Mouse (Mus musculus): Measurements from ENCODE around the gene Tctn3. TPM values are rescaled to one million over a fixed set of nuclear protein-coding genes. Genes with fewer than 3 reads are reported as not detected.

Gene Tctn3
- polyA plus RNA-seq, 3 experiments from 2014 or later: 5.8 to 9.4 (median 9.1) TPM

DNA sequence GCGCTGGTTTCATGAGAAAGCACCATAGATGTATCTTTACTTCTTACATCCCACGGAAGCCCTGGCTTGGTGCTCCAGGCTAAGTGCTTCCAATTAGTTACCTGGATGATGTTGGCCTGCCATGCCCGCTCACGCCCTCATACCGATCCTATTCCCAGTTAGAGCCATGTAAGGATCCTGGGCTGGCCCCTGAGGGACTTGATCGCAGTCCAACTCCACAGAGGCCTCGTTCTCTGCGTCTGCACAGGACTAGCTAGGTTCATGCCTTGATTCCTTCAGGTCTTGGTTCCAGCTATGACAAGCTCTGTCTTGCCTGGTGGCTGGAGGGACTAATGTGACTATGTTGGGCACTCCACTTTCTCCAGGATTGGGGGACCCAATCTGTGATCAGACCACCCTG lies 56.9 kb downstream of the Tctn3 start:
- no peak for ATAC-seq

DNA sequence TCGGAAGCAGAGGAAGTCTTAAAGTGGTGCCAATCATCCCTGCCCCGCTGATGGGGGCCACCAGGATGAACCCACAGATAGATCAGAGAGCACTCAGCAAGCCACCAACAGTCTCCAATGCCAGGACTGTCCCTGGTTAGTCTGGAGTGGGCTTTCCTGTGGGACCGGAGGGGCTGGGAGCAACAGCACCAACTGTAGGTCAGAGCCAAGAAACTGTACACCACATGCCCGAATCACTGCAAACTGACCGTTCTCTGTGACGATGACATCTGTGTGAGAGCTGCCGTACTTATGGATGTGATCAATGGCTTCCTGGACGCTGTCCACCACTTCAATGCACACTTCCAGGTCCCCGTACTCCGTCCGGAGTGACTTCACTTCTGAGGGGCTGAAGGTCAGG lies 57.7 kb downstream of the Tctn3 start:
- no peak for ATAC-seq

DNA sequence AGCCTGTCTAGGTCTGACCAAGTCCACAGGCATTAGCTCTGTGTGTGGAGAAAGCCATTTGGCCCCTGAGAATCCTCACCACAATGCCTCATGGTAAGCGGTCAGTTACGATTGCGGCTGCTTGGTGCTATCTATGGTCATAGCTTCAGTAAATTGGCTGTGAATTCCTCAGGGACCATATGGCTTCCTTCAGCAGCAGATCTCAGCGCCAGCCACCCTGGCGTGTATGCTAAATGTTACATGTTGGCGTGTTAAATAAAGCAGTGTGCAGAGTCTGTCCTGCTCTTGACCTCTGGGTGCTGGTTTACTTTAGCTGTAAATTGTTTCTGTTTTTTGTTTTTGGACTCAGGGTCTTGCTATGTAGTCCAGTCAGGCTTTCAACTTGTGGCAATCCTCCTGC lies 58.2 kb downstream of the Tctn3 start:
- ATAC-seq: no peak

DNA sequence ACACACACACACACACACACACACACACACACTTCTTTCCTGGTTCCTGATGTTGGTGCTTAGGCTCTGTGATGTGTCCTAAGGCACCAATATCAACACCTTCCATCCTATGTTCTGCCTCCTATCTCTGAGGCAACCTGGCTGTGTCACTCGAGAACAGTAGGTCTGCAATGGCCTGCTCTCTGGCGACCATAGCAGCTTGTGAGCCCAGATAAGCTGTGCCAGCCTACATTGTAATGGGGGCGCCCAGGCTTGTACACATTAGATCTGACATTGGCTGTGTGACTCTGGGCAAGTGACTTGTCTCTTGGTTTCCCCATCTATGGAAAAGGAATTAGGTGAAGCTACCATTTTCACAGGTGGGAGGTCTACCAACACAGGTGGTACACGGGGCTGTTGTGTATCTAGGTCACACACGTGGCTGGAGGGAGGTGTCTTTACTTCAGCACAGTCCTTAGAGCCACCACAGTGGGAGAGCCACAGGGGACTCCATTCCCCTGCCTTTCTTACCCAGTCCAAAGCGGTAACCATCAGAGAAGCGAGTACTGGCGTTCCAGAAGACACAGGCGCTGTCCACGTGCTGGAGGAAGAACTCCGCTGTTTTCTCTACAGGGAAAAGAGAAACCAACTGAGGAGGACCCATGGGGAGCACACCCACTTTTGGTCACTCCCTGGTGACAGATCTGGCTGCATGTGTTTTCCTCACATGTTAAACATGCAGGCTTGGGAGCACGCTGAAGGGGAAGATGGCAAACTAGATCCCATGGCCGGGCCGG lies 58.8 kb downstream of the Tctn3 start:
- no peak for ATAC-seq

DNA sequence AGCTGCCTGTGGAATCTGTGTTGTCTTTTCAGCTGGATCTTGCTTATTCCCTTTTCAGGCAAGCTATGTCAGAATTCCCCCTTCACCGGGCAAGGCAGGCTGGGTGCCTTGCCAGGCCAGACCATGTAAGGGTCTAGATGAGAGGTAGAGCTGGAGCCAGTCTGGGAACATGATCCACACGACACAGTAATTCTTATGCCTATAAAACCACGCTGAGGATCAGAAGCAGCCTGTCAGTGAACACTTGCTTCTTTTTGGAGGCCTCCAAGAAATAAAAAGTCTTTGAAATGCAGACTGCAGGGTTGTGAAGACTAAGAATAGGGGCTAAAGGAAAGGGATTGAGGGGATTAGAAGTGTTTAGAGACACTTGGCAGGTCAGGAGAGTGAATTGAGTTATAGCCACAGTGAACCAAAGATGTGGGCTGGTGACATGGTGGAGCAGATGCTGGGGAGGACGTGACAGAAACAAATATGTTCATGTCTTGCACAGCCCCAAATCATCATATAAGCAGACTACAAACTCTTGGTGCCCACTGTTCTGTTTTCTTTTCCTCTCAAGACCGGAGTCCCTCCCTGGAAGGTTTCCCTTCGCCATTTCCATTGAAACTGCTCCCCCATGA lies 62.4 kb downstream of the Tctn3 start:
- no peak for ATAC-seq

DNA sequence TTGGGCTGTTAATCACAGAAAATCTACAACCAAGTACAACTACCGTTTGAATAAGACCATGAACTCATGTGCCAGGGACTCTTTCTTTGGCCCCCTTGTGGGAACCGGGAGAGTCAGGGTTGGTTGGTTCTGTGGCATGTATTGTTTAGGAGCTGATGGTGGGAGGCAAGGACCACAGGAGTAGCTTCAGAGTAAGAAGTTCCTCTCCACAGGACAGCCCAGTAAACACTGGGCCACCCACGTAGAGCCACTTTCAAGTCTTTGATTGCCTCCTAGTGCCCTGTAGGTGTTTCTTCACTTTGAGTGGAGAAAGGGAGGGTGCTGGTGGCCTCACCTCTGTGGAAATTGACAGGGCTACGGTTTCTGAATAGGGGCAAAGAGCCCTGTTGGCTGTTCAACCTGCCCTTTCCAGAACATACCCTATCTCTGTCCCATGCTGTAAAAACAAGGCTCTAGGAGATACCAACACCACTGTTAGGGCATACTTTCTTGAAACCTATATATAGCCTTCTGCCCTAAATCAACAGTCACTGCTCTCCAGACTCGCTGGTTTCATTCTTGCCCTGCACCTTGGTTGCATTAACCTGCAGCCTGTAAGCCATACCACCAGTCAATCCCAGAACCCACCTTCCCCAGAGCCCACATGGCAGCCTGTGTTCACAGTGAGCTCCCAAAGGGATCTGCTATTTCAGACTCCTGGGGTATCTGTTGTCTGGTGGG lies 63.1 kb downstream of the Tctn3 start:
- ATAC-seq: no peak

DNA sequence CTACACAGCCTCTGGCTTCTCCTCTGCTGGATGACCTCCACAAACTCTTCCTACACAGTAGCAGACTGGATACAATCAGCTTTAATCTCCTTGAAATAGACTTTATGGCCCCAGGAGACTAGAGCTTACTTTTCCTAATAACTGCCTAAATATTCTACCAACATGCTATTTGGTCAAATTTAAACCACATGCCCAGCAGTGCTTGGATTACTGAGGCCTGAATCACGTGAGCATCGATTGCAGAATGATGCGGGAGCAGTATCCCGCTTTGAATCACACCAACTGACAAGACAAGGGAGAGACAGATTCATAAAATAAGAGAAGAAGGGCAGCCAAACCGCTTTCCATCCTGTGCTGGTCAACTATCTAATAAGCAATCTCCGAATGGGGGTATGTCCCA lies 63.6 kb downstream of the Tctn3 start:
- no peak for ATAC-seq

Other genes with a start within 250 kb of the Tctn3 start
- 10 to 100 TPM; 12.3 to 23.7 (median 19.6) TPM for gene Sorbs1, start 98.5 kb downstream of the Tctn3 start, polyA plus RNA-seq (2017; shearing (Covaris generic))
- 10 to 100 TPM; 34.5 to 39.7 (median 38.7) TPM for gene Aldh18a1, start 23.8 kb downstream of the Tctn3 start, polyA plus RNA-seq (2017; shearing (Covaris generic))
- gene Entpd1, start 133 bp upstream of the Tctn3 start, polyA plus RNA-seq (2017; shearing (Covaris generic)): 10 to 100 TPM; 46.8 to 61.9 (median 50.3) TPM
- gene Cc2d2b, start 136.5 kb upstream of the Tctn3 start, polyA plus RNA-seq (2017; shearing (Covaris generic)): under 1 TPM in 2 of 3 experiments, not detected in 1; 0.13 to 0.15 TPM
- gene Ccnj, start 219.0 kb upstream of the Tctn3 start, polyA plus RNA-seq (2017; shearing (Covaris generic)): 1 to 10 TPM; 2.7 to 5.1 (median 4.8) TPM

Measured in inflammation-experienced regulatory T-cells, adult 6 months (primary cell).